Mouse (Mus musculus) limb, embryonic 14.5 days (tissue): Measurements from ENCODE around the gene Psmd7. TPM values are rescaled to one million over a fixed set of nuclear protein-coding genes. Genes with fewer than 3 reads are reported as not detected.

Experiments used
- ATAC-seq: fragments of 200-750 bp; cut with Nextera tagmentation; 2 replicates; pipeline ENCODE4 v1.8.0; 2017; ENCODE audit warnings: low read depth, moderate number of reproducible peaks, moderate TSS enrichment; ENCODE audit not compliant: low FRiP score
- DNase-seq: peaks from one replicate; pipeline ENCODE4 v3.0.0-alpha.2; 2015; ENCODE audit warnings: low spot score
- H3K27ac ChIP-seq: fragments of 300-500 bp; sonication (generic); replicated peaks from 2 replicates; pipeline ENCODE4 v1.5.1; 2014; ENCODE audit warnings: low read depth, mild to moderate bottlenecking, low read length, moderate library complexity, mixed read lengths
- H3K27me3 ChIP-seq: fragments of 300-500 bp; sonication (generic); 2 replicates; pipeline ENCODE4 v1.6.1; 2014; ENCODE audit warnings: low read length, mixed read lengths; ENCODE audit not compliant: control insufficient read depth, insufficient read depth
- H3K36me3 ChIP-seq: fragments of 300-500 bp; sonication (generic); 2 replicates; pipeline ENCODE4 v1.6.1; 2014; ENCODE audit warnings: mild to moderate bottlenecking, low read length, moderate library complexity, mixed read lengths; ENCODE audit not compliant: control insufficient read depth, insufficient read depth
- H3K4me1 ChIP-seq: fragments of 300-500 bp; sonication (generic); 2 replicates; pipeline ENCODE4 v1.6.1; 2014; ENCODE audit warnings: antibody characterized with exemption, low read length, mixed read lengths; ENCODE audit not compliant: control insufficient read depth, insufficient read depth
- H3K4me2 ChIP-seq: fragments of 300-500 bp; sonication (generic); replicated peaks from 2 replicates; pipeline ENCODE4 v1.6.1; 2014; ENCODE audit warnings: low read depth, mild to moderate bottlenecking, low read length, moderate library complexity; ENCODE audit not compliant: severe bottlenecking
- H3K4me3 ChIP-seq: fragments of 300-500 bp; sonication (generic); replicated peaks from 2 replicates; pipeline ENCODE4 v1.5.1; 2014; ENCODE audit warnings: low read length
- H3K9ac ChIP-seq: fragments of 300-500 bp; sonication (generic); 2 replicates; pipeline ENCODE4 v1.6.1; 2014; ENCODE audit warnings: mild to moderate bottlenecking, low read depth, low read length, moderate library complexity; ENCODE audit not compliant: severe bottlenecking
- H3K9me3 ChIP-seq: fragments of 300-500 bp; sonication (generic); 2 replicates; pipeline ENCODE4 v1.6.1; 2016; ENCODE audit warnings: low read length; ENCODE audit not compliant: control insufficient read depth
- POLR2A ChIP-seq: fragments of 200-500 bp; IDR thresholded peaks from 2 replicates; pipeline ENCODE4 v1.8.0; 2012; ENCODE audit warnings: inconsistent platforms, mild to moderate bottlenecking, moderate library complexity, borderline replicate concordance; ENCODE audit not compliant: insufficient read depth, insufficient read length; ENCODE audit errors: extremely low read depth
- WGBS: fragments of 180-500 bp; shearing (Covaris S2); extraction: QIAGEN DNeasy Blood & Tissue Kit; methylation state at CpG from one replicate; pipeline ENCODE4 v1.1.7; 2014; 5-methylcytosine and 5-hydroxymethylcytosine counted together
- polyA plus RNA-seq, 2 experiments: library from polyadenylated mRNA; depleted of rRNA in 1 of 2; stranded (reverse) in 1 of 2; unstranded in 1 of 2; fragments of >200 nt; fragmentation: Nextera tagmentation in 1 of 2; extraction: Ambion mirVana in 1 of 2; gene quantifications; 2 replicates each; pipeline versions ENCODE4 v1.2.1 to v1.2.3; 2012 to 2014

Psmd7 gene
- polyA plus RNA-seq, 2 experiments, result 152 to 281 TPM

- no peaks in the 10 kb centered on the region for H3K4me1 ChIP-seq
- no peak overlapping the region for H3K27ac ChIP-seq
- no peaks in the 10 kb centered on the region for H3K36me3 ChIP-seq
- TF ChIP-seq POLR2A, result no peak
- WGBS, result 75% methylated on average over 6 of the region's 6 CpGs
- no peak overlapping the region for H3K4me2 ChIP-seq
- ATAC-seq (no peak), DNase-seq (no peak)
- H3K9me3 ChIP-seq, result no peaks in the 10 kb centered on the region
- no peaks in the 10 kb centered on the region for H3K27me3 ChIP-seq
- no peak overlapping the region for H3K4me3 ChIP-seq
- no peak overlapping the region for H3K9ac ChIP-seq
Measured at GRCm38 (mm10) chr8:107593967-107594729, 5.9 kb upstream of the Psmd7 start.

DNA sequence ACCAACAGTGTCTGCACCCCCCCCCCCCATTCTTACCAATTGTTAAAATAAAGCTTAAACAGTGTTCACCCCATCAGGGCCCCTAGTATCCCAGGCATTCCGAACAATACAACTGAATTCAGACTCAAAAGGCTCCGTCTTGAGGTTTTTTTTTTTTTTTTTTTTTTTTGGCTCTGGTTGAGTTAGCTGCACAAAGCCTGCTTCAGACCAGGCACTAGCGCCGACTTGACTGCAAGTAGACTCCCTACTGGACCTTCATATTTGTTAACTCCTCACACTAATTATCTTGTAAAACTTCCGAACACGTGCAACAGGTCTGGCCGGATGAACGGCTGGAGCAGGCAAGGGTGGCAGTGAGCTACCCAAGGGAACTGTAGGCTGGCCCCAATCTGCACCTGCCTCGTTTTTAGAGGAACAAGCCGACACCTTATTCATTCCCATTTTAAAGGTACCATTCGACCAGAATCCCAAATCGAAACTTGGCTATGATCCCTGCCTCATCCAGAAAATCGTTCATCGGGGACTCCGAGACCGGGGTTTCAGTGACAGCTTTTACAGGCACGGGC, 752 bp downstream of the Psmd7 start:
- Histone ChIP-seq H3K4me2 (peak overlapping the region; percentile 82), H3K9me3 (no peaks in the 10 kb centered on the region), H3K9ac (peak overlapping the region; percentile 90), H3K27ac (peak overlapping the region; percentile 89), H3K4me3 (peak overlapping the region; percentile 97), H3K36me3 (peaks cover 38% of the 10 kb centered on the region), H3K27me3 (no peaks in the 10 kb centered on the region), H3K4me1 (peaks cover 8% of the 10 kb centered on the region; the same call in 1 of the 2 replicates)
- under 1% methylated on average over 17 of the region's 17 CpGs for WGBS
- TF ChIP-seq POLR2A, result no peak
- ATAC-seq (peak; percentile 5; the same call in 1 of the 2 replicates), DNase-seq (no peak)

- WGBS, result 92% methylated on average over 11 of the region's 11 CpGs
- peaks cover 81% of the 10 kb centered on the region for H3K36me3 ChIP-seq
- ATAC-seq, result no peak
- peaks cover 6% of the 10 kb centered on the region; the same call in 1 of the 2 replicates for H3K4me1 ChIP-seq
- H3K27ac ChIP-seq, result no peak overlapping the region
- H3K4me3 ChIP-seq, result no peak overlapping the region
- no peak overlapping the region for H3K4me2 ChIP-seq
- H3K9ac ChIP-seq, result no peak overlapping the region
- TF ChIP-seq POLR2A, result no peak
- DNase-seq, result no peak
- H3K9me3 ChIP-seq, result no peaks in the 10 kb centered on the region
- H3K27me3 ChIP-seq, result no peaks in the 10 kb centered on the region
Measured at GRCm38 (mm10) chr8:107582136-107582535, 6.1 kb downstream of the Psmd7 start.

- peaks cover 81% of the 10 kb centered on the region for H3K36me3 ChIP-seq
- no peak for DNase-seq
- H3K27ac ChIP-seq, result no peak overlapping the region
- no peaks in the 10 kb centered on the region for H3K9me3 ChIP-seq
- 95% methylated on average over 4 of the region's 4 CpGs for WGBS
- no peak for TF ChIP-seq POLR2A
- no peak overlapping the region for H3K9ac ChIP-seq
- H3K4me1 ChIP-seq, result peaks cover under 1% of the 10 kb centered on the region; the same call in 1 of the 2 replicates
- H3K27me3 ChIP-seq, result no peaks in the 10 kb centered on the region
- no peak overlapping the region for H3K4me3 ChIP-seq
- no peak for ATAC-seq
- H3K4me2 ChIP-seq, result no peak overlapping the region
Measured at GRCm38 (mm10) chr8:107581536-107581935, 6.7 kb downstream of the Psmd7 start.

DNA sequence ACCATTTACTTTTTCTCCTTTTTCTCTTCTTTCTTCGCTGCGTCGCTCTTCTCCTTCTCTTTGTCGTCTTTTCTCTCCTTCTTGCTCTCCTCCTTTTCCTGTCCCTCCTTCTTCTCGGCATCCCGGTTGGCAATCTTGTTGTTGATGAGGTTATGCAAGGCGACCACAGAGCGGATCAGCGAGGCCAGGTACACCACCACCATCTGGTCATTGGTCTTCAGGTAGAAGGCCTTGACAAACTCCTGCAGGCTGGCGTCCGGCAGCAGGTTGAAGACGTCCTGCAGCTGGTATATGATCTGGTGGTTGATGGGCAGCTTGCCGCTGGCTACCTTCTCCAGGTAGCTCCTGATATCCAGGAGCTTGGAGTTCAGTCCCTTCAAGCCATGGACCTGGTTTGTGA, 7.4 kb downstream of the Psmd7 start:
- DNase-seq, result no peak
- Histone ChIP-seq H3K36me3 (peaks cover 75% of the 10 kb centered on the region), H3K9ac (no peak overlapping the region), H3K4me3 (no peak overlapping the region), H3K27ac (no peak overlapping the region), H3K9me3 (no peaks in the 10 kb centered on the region), H3K4me2 (no peak overlapping the region), H3K4me1 (no peaks in the 10 kb centered on the region), H3K27me3 (no peaks in the 10 kb centered on the region)
- no peak for ATAC-seq
- TF ChIP-seq POLR2A, result no peak
- WGBS, result 94% methylated on average over 13 of the region's 13 CpGs
